Mouse (Mus musculus): ENCODE measurements at regions not wholly inside any gene's neighbourhood (a gene's known extent, or its start where the extent isn't known, plus 50 kb on each side); places are given as distances from the start of the nearest gene placed in this dataset.

DNA sequence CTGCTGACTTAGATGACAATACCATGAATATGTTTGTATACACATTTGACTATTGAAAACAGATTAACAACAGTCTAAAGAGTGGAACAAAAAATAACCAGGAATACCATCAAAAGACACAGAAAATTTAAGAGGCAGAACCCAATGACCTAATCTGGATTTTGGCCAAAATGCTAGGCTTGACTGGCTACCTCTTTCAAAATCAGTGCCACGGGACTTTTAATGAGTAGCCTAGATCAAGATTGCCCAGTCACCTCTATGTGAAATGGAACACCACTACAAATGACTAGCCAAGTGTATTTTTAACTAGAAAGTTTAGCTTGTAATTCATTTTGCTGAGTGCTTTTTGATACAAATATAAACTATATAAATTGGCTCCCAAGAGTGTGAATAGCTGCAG is 286.0 kb upstream of the N6amt1 start:
- no peaks in the 10 kb centered on the region for H3K27me3 ChIP-seq (ENCODE audit: control insufficient read depth, insufficient read depth, low read length)
- H3K9ac ChIP-seq (ENCODE audit: low read depth, low read length): no peak overlapping the region
- no peaks in the 10 kb centered on the region for H3K4me1 ChIP-seq (ENCODE audit: control insufficient read depth, insufficient read depth, low read length)
- WGBS: 40% methylated on average over 1 of the region's 1 CpGs
- H3K36me3 ChIP-seq (ENCODE audit: control insufficient read depth, insufficient read depth, low read length): no peaks in the 10 kb centered on the region
- H3K27ac ChIP-seq (replicated peaks; ENCODE audit: insufficient read depth, low read depth, low read length): no peak overlapping the region
- peak; percentile 28 for DNase-seq (ENCODE audit: extremely low read depth, low read depth, low spot score)
- no peaks in the 10 kb centered on the region for H3K79me2 ChIP-seq (ENCODE audit: control insufficient read depth, insufficient read depth, low read length)
- H3K4me3 ChIP-seq (ENCODE audit: insufficient read depth, low read depth, low read length): no peak overlapping the region
- TF ChIP-seq CTCF (IDR thresholded peaks at IDR 0.05; ENCODE audit: low read depth, low read length) (no peak), POLR2A (IDR thresholded peaks at IDR 0.05; ENCODE audit: extremely low read depth, insufficient read depth, low read length) (no peak)

DNA sequence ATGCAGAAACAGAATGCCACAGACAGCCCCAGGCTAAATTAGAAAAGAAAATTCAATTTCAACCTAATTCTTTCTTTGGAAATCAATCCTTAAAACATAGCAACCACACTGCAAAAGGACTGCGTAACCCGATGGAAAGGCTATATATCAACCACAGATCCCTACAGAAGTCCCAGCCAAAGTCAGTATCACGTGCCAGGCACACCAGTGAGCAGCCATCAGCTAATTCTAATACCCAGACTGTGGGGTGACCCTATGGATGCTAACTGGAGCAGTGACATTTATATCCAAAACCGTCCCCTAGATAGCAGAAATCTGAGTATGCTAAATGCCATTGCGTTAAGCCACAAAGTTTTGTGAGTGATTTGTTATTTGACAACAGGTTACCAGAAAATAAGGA is 286.5 kb upstream of the N6amt1 start:
- 86% methylated on average over 5 of the region's 5 CpGs for WGBS
- no peaks in the 10 kb centered on the region for H3K4me1 ChIP-seq (ENCODE audit: control insufficient read depth, insufficient read depth, low read length)

DNA sequence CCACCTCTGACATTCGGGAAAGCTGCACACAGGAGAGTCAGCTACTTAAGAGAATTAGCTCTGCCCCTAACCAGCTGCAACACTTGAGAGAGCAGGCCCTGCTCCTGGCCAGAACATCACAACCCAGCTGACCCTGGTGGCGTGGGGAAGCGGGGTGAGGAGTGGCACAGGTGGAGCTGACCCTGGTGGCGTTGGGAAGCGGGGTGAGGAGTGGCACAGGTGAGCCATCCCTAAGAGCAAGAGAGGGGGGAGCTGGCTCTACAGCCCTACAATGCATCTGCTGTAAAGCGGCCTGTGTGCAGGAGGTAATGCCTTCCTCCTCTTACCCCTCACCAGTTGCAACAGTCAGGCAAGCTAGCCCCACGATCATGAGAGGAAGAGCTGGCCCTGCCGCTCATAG is 293.5 kb upstream of the N6amt1 start:
- Histone ChIP-seq H3K9ac (ENCODE audit: low read depth, low read length) (no peak overlapping the region), H3K36me3 (ENCODE audit: control insufficient read depth, insufficient read depth, low read length) (no peaks in the 10 kb centered on the region), H3K4me3 (ENCODE audit: insufficient read depth, low read depth, low read length) (no peak overlapping the region), H3K27ac (replicated peaks; ENCODE audit: insufficient read depth, low read depth, low read length) (no peak overlapping the region), H3K79me2 (ENCODE audit: control insufficient read depth, insufficient read depth, low read length) (no peaks in the 10 kb centered on the region), H3K4me1 (ENCODE audit: control insufficient read depth, insufficient read depth, low read length) (no peaks in the 10 kb centered on the region), H3K27me3 (ENCODE audit: control insufficient read depth, insufficient read depth, low read length) (no peaks in the 10 kb centered on the region)
- TF ChIP-seq POLR2A (IDR thresholded peaks at IDR 0.05; ENCODE audit: extremely low read depth, insufficient read depth, low read length) (no peak), CTCF (IDR thresholded peaks at IDR 0.05; ENCODE audit: low read depth, low read length) (no peak)
- DNase-seq (ENCODE audit: extremely low read depth, low read depth, low spot score): no peak
- WGBS: 89% methylated on average over 8 of the region's 8 CpGs

More for the DNA sequence above, 286.5 kb upstream of the N6amt1 start:
- H3K9ac ChIP-seq (ENCODE audit: low read depth, low read length): no peak overlapping the region
- no peaks in the 10 kb centered on the region for H3K79me2 ChIP-seq (ENCODE audit: control insufficient read depth, insufficient read depth, low read length)
- TF ChIP-seq POLR2A (IDR thresholded peaks at IDR 0.05; ENCODE audit: extremely low read depth, insufficient read depth, low read length): no peak
- no peaks in the 10 kb centered on the region for H3K36me3 ChIP-seq (ENCODE audit: control insufficient read depth, insufficient read depth, low read length)
- no peak overlapping the region for H3K27ac ChIP-seq (replicated peaks; ENCODE audit: insufficient read depth, low read depth, low read length)
- DNase-seq (ENCODE audit: extremely low read depth, low read depth, low spot score): no peak
- no peak overlapping the region for H3K4me3 ChIP-seq (ENCODE audit: insufficient read depth, low read depth, low read length)
- H3K27me3 ChIP-seq (ENCODE audit: control insufficient read depth, insufficient read depth, low read length): no peaks in the 10 kb centered on the region

DNA sequence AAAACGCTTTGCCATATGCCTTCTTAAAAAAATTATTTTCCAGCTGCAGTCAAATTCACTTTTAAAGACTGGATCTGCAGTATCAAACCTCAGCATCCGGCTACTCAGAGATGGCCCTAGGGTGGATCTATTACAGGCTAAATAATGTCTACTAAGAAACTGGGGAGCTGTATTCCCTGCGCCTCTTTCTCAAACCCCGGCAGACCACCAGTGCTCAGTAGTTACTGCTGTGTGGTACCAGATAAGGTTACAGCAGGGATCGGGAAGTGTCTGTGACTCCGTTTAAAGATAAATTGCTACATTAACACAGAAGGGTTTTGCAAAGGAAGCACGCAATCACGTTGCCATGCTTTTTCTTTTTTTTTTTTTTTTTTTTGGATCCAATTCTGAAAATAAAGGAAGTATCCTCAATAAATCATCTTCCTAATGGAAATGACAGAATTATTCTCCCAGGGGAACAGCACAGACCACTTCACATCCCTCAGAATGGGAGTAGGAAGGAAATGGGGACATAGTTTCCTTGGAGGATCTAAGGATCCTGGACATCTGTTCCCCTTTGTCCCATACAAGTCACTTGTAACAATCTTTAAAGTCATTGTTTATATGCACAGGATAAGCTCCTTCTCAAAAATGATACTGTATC is 304.1 kb upstream of the N6amt1 start:
- 66% methylated on average over 8 of the region's 8 CpGs for WGBS
- Histone ChIP-seq H3K9ac (ENCODE audit: low read depth, low read length) (no peak overlapping the region), H3K79me2 (ENCODE audit: control insufficient read depth, insufficient read depth, low read length) (no peaks in the 10 kb centered on the region), H3K4me1 (ENCODE audit: control insufficient read depth, insufficient read depth, low read length) (no peaks in the 10 kb centered on the region), H3K36me3 (ENCODE audit: control insufficient read depth, insufficient read depth, low read length) (no peaks in the 10 kb centered on the region), H3K27me3 (ENCODE audit: control insufficient read depth, insufficient read depth, low read length) (no peaks in the 10 kb centered on the region), H3K27ac (replicated peaks; ENCODE audit: insufficient read depth, low read depth, low read length) (no peak overlapping the region), H3K4me3 (ENCODE audit: insufficient read depth, low read depth, low read length) (no peak overlapping the region)
- TF ChIP-seq CTCF (IDR thresholded peaks at IDR 0.05; ENCODE audit: low read depth, low read length): no peak
- TF ChIP-seq POLR2A (IDR thresholded peaks at IDR 0.05; ENCODE audit: extremely low read depth, insufficient read depth, low read length): no peak
- DNase-seq (ENCODE audit: extremely low read depth, low read depth, low spot score): peak; percentile 17

DNA sequence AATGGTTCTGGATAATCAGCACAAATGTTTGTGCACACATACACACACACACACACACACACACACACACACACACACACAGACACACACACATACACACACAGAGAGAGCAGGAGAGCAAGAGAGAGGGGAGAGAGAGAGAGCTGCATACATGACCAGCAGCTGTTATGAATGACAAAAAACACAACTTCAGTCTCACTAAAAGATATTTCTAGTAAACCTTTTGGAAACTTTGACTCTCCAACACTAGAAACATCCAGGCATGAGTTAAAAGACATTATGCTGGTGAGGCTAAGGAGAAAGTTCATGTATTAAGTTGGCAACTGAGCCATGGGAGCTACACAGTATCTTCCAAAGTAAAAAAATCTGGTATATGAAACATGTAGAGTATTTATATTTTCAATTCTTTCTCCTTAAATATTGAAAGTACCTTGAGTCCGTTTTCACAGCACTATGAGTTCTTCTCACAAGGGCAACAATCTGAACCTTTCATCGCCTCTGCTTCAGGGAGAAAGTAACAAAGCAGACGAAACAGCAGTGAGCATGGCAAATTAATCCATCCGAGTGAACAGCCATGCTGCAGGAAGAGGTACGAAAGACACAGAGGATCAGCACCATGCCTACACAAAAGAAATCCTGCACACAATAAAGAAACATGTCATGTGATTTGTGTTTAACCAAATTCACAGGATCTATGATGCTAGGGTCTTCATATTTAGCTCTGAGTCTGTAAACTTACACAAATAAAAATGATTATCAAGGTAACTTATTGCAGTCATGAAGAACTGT is 309.0 kb upstream of the N6amt1 start:
- H3K79me2 ChIP-seq (ENCODE audit: control insufficient read depth, insufficient read depth, low read length): no peaks in the 10 kb centered on the region
- WGBS: 81% methylated on average over 5 of the region's 5 CpGs
- DNase-seq (ENCODE audit: extremely low read depth, low read depth, low spot score): no peak
- no peak overlapping the region for H3K4me3 ChIP-seq (ENCODE audit: insufficient read depth, low read depth, low read length)
- TF ChIP-seq CTCF (IDR thresholded peaks at IDR 0.05; ENCODE audit: low read depth, low read length): no peak
- no peak overlapping the region for H3K27ac ChIP-seq (replicated peaks; ENCODE audit: insufficient read depth, low read depth, low read length)
- H3K36me3 ChIP-seq (ENCODE audit: control insufficient read depth, insufficient read depth, low read length): no peaks in the 10 kb centered on the region
- no peak overlapping the region for H3K9ac ChIP-seq (ENCODE audit: low read depth, low read length)
- H3K27me3 ChIP-seq (ENCODE audit: control insufficient read depth, insufficient read depth, low read length): no peaks in the 10 kb centered on the region
- no peaks in the 10 kb centered on the region for H3K4me1 ChIP-seq (ENCODE audit: control insufficient read depth, insufficient read depth, low read length)

DNA sequence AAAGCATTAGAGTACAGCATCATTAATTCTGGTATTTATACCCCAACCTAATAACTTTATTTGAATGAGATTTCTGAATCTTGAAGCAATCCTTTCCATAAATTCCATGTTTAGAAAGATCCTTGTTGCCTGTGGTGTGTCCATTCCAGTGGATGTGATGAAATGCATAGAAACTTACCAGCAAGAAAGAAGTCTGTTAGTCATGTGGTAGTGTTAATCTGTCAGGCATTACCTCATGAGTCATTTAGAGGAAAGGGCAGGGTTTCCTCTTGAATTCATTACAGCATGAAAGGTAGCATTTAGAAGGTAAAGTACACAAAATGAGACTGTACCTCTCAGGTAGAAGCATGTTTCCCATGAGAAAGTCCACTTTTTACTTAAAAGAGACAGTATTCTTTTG is 310.3 kb upstream of the N6amt1 start:
- Histone ChIP-seq H3K9ac (ENCODE audit: low read depth, low read length) (no peak overlapping the region), H3K4me3 (ENCODE audit: insufficient read depth, low read depth, low read length) (no peak overlapping the region), H3K79me2 (ENCODE audit: control insufficient read depth, insufficient read depth, low read length) (no peaks in the 10 kb centered on the region), H3K27me3 (ENCODE audit: control insufficient read depth, insufficient read depth, low read length) (no peaks in the 10 kb centered on the region), H3K4me1 (ENCODE audit: control insufficient read depth, insufficient read depth, low read length) (no peaks in the 10 kb centered on the region), H3K27ac (replicated peaks; ENCODE audit: insufficient read depth, low read depth, low read length) (no peak overlapping the region), H3K36me3 (ENCODE audit: control insufficient read depth, insufficient read depth, low read length) (no peaks in the 10 kb centered on the region)
- DNase-seq (ENCODE audit: extremely low read depth, low read depth, low spot score): peak; percentile 4
- TF ChIP-seq CTCF (IDR thresholded peaks at IDR 0.05; ENCODE audit: low read depth, low read length) (no peak), POLR2A (IDR thresholded peaks at IDR 0.05; ENCODE audit: extremely low read depth, insufficient read depth, low read length) (no peak)

Data from liver, adult 2 months (tissue).